Mouse (Mus musculus): ENCODE data around the gene Tnnc1. TPM values are rescaled to one million over a fixed set of nuclear protein-coding genes. Genes with fewer than 3 reads are reported as not detected.

Tnnc1 gene
- not detected in 2 replicates for polyA plus RNA-seq (2012; ENCODE audit: insufficient read depth, insufficient read length, low replicate concordance, missing spikeins)

GRCm38 (mm10) chr14:31208084-31208483 is at the start of gene Tnnc1:
Gene Tnnc1 (plus strand): TSS chr14:31208312.
- no peak for TF ChIP-seq CTCF (IDR thresholded peaks at IDR 0.05; ENCODE audit: insufficient read depth, low read depth, low read length)
- no peak for TF ChIP-seq POLR2A (IDR thresholded peaks at IDR 0.05; ENCODE audit: insufficient read depth, low read depth, low read length)
- H3K4me1 ChIP-seq (ENCODE audit: control insufficient read depth, insufficient read depth, low read length) = peaks cover 14% of the 10 kb centered on the region
- 84% methylated on average over 2 of the region's 2 CpGs for WGBS
- peak within 1 kb of the TSS; percentile 98 for H3K4me3 ChIP-seq (ENCODE audit: insufficient read depth, low read depth, low read length)
- H3K27ac ChIP-seq (ENCODE audit: insufficient read depth, low read depth, low read length) = peak within 1 kb of the TSS; percentile 94

GRCm38 (mm10) chr14:31160196-31161150 is 47.6 kb upstream of the Tnnc1 start:
- WGBS = 82% methylated on average over 27 of the region's 27 CpGs
- Histone ChIP-seq H3K27ac (ENCODE audit: insufficient read depth, low read depth, low read length) (no peak overlapping the region), H3K4me3 (ENCODE audit: insufficient read depth, low read depth, low read length) (no peak overlapping the region), H3K4me1 (ENCODE audit: control insufficient read depth, insufficient read depth, low read length) (peaks cover 7% of the 10 kb centered on the region)
- TF ChIP-seq CTCF (IDR thresholded peaks at IDR 0.05; ENCODE audit: insufficient read depth, low read depth, low read length) (no peak), POLR2A (IDR thresholded peaks at IDR 0.05; ENCODE audit: insufficient read depth, low read depth, low read length) (no peak)

- 92% methylated on average over 7 of the region's 7 CpGs for WGBS
- no peak overlapping the region for H3K27ac ChIP-seq (ENCODE audit: insufficient read depth, low read depth, low read length)
- TF ChIP-seq POLR2A (IDR thresholded peaks at IDR 0.05; ENCODE audit: insufficient read depth, low read depth, low read length) = no peak
- no peak for TF ChIP-seq CTCF (IDR thresholded peaks at IDR 0.05; ENCODE audit: insufficient read depth, low read depth, low read length)
- H3K4me3 ChIP-seq (ENCODE audit: insufficient read depth, low read depth, low read length) = no peak overlapping the region
- peaks cover 9% of the 10 kb centered on the region for H3K4me1 ChIP-seq (ENCODE audit: control insufficient read depth, insufficient read depth, low read length)
Observed at GRCm38 (mm10) chr14:31161191-31161590, 46.9 kb upstream of the Tnnc1 start.

DNA sequence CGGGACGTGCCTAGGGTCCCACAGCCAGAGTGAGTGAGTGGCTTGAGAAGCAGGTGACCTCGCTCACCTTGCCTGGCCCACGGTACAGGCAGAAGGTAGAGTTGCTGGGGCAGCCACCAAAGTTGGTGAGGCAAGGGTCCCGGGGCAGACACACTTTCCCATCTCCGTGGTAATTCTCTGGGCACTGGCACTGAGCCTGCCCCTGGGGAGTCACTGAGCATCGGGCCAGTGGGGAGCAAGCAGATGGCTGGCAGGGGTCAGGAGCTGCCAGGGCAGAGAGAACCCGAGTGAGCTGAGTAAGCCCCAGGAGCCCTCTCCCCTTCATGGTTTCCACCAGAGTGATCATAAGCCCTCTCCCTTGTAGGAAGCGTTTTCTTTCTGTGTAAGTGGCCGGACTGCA is 46.5 kb upstream of the Tnnc1 start:
- TF ChIP-seq POLR2A (IDR thresholded peaks at IDR 0.05; ENCODE audit: insufficient read depth, low read depth, low read length) (no peak), CTCF (IDR thresholded peaks at IDR 0.05; ENCODE audit: insufficient read depth, low read depth, low read length) (no peak)
- Histone ChIP-seq H3K27ac (ENCODE audit: insufficient read depth, low read depth, low read length) (no peak overlapping the region), H3K4me1 (ENCODE audit: control insufficient read depth, insufficient read depth, low read length) (peaks cover 12% of the 10 kb centered on the region), H3K4me3 (ENCODE audit: insufficient read depth, low read depth, low read length) (no peak overlapping the region)
- 53% methylated on average over 10 of the region's 10 CpGs for WGBS

- H3K4me3 ChIP-seq (ENCODE audit: insufficient read depth, low read depth, low read length) = no peak overlapping the region
- H3K4me1 ChIP-seq (ENCODE audit: control insufficient read depth, insufficient read depth, low read length) = peaks cover 12% of the 10 kb centered on the region
- TF ChIP-seq CTCF (IDR thresholded peaks at IDR 0.05; ENCODE audit: insufficient read depth, low read depth, low read length) (no peak), POLR2A (IDR thresholded peaks at IDR 0.05; ENCODE audit: insufficient read depth, low read depth, low read length) (no peak)
- WGBS = 80% methylated on average over 8 of the region's 8 CpGs
- no peak overlapping the region for H3K27ac ChIP-seq (ENCODE audit: insufficient read depth, low read depth, low read length)
Observed at GRCm38 (mm10) chr14:31164067-31164466, 44.0 kb upstream of the Tnnc1 start.

- Histone ChIP-seq H3K27ac (ENCODE audit: insufficient read depth, low read depth, low read length) (no peak overlapping the region), H3K4me1 (ENCODE audit: control insufficient read depth, insufficient read depth, low read length) (peaks cover 12% of the 10 kb centered on the region), H3K4me3 (ENCODE audit: insufficient read depth, low read depth, low read length) (no peak overlapping the region)
- no peak for TF ChIP-seq CTCF (IDR thresholded peaks at IDR 0.05; ENCODE audit: insufficient read depth, low read depth, low read length)
- TF ChIP-seq POLR2A (IDR thresholded peaks at IDR 0.05; ENCODE audit: insufficient read depth, low read depth, low read length) = no peak
- 47% methylated on average over 2 of the region's 2 CpGs for WGBS
Observed at GRCm38 (mm10) chr14:31165010-31165409, 43.1 kb upstream of the Tnnc1 start.

DNA sequence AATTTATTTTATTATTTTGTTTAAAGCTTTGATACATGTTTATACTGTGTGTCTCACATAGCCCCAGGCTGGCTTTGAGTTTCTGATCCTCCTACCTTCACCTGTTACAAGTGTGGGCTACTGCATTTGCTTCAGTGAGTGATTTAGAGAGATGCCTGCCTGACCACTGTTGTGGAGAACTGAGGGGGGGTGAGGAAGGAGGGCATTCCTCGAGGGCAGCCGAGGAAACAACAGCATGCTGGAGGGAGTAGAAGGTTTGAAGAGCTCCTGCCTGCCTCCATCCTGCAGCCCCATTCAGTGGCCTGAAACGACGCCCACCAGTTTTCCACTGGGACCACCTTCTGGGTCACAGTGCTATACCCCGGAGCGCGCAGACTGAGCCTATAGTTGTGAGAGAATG is 42.7 kb upstream of the Tnnc1 start:
- TF ChIP-seq CTCF (IDR thresholded peaks at IDR 0.05; ENCODE audit: insufficient read depth, low read depth, low read length) = no peak
- no peak for TF ChIP-seq POLR2A (IDR thresholded peaks at IDR 0.05; ENCODE audit: insufficient read depth, low read depth, low read length)
- Histone ChIP-seq H3K27ac (ENCODE audit: insufficient read depth, low read depth, low read length) (no peak overlapping the region), H3K4me3 (ENCODE audit: insufficient read depth, low read depth, low read length) (no peak overlapping the region), H3K4me1 (ENCODE audit: control insufficient read depth, insufficient read depth, low read length) (peaks cover 12% of the 10 kb centered on the region)
- 58% methylated on average over 7 of the region's 7 CpGs for WGBS

DNA sequence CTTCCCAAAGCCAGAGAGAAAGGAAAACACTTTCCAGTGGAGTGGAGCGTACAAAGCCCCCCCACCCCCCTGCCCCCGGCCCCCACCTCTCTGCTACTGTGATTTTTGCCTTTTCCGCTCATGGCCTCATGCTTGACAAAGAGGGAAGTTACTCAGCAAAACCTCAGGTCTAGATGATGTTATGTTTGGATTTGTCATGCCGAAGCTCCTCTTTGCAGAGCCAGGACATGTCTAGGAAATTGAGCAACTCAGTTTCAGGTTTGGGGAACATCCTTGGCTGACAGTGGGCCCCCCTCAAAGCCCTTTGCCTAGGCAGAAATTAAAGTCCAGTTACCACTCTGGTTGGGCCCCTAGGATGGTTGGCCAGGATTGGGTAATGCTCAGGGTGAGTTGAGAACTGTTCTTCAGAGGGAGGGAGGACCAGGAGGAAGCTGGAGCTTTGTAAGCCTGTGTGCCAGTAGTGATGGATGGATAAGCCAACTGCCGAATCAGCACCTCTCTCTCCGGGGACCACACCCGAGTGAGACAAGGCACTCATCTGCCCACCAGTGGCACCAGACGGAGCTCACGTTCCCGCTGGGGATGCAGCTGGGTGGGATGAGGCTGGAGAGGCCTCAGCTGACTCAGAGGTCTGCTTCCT is 42.0 kb upstream of the Tnnc1 start:
- 68% methylated on average over 10 of the region's 10 CpGs for WGBS
- Histone ChIP-seq H3K4me1 (ENCODE audit: control insufficient read depth, insufficient read depth, low read length) (peaks cover 15% of the 10 kb centered on the region), H3K27ac (ENCODE audit: insufficient read depth, low read depth, low read length) (no peak overlapping the region), H3K4me3 (ENCODE audit: insufficient read depth, low read depth, low read length) (no peak overlapping the region)
- TF ChIP-seq CTCF (IDR thresholded peaks at IDR 0.05; ENCODE audit: insufficient read depth, low read depth, low read length) (no peak), POLR2A (IDR thresholded peaks at IDR 0.05; ENCODE audit: insufficient read depth, low read depth, low read length) (no peak)

GRCm38 (mm10) chr14:31166827-31167226 is 41.3 kb upstream of the Tnnc1 start:
- no peak for TF ChIP-seq POLR2A (IDR thresholded peaks at IDR 0.05; ENCODE audit: insufficient read depth, low read depth, low read length)
- TF ChIP-seq CTCF (IDR thresholded peaks at IDR 0.05; ENCODE audit: insufficient read depth, low read depth, low read length) = no peak
- Histone ChIP-seq H3K27ac (ENCODE audit: insufficient read depth, low read depth, low read length) (no peak overlapping the region), H3K4me1 (ENCODE audit: control insufficient read depth, insufficient read depth, low read length) (peaks cover 17% of the 10 kb centered on the region), H3K4me3 (ENCODE audit: insufficient read depth, low read depth, low read length) (no peak overlapping the region)
- 55% methylated on average over 9 of the region's 9 CpGs for WGBS

All from olfactory bulb, adult 2 months (tissue).